Comparison of ENCODE assay signal across 18 mouse cellular contexts in the genomic region with DNA sequence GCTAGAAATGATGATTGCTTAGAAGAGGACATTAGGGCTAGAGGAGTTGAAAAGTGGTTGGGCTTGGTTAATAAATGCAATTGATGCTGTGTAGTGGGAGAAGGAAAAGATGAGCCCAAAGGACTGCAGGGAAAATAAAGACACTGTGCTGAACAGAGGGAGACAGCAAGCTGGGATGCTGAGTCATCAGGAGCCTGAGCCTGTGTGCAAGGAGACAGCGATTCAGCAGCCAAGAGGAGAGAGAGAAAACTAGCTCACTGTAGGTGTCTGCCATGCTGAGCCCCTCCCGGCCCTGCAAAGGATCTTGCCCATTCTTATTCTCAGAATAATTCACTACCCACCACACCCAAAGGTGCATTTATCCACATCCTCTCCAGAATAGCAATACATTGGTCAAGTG.
DNase-seq lines count a peak whose midpoint lies in the region; ATAC-seq and TF ChIP-seq lines count a peak whose summit lies in the region.
"Had no signal": no experiment of that assay in that cellular context is flagged by ENCODE, and none has a peak within 500 bp of the region (broad histone marks: within the 10 kb centered on the region; RNA-seq: fewer than 3 reads in every experiment).

No protein-coding gene starts in this region.

- H3K27me3 ChIP-seq in lung, embryonic 14.5 days (ENCODE audit: insufficient read depth, low read length) = no peaks in the 10 kb centered on the region
- H3K27me3 ChIP-seq: midbrain, embryonic 13.5 days had no signal

- TF ChIP-seq CTCF in lung, embryonic 14.5 days (IDR thresholded peaks at IDR 0.05; ENCODE audit: low read depth) = no peak
- no peak for TF ChIP-seq CTCF in brain, embryonic 14.5 days (IDR thresholded peaks at IDR 0.05; ENCODE audit: borderline replicate concordance, extremely low read depth, insufficient read depth, insufficient read length)

- no peak overlapping the region for H3K4me3 ChIP-seq in lung, embryonic 14.5 days (ENCODE audit: low read depth, low read length)
- H3K4me3 ChIP-seq: heart, embryonic 10.5 days; midbrain, embryonic 13.5 days had no signal

- no peak overlapping the region for H3K9ac ChIP-seq in lung, embryonic 14.5 days
- H3K9ac ChIP-seq: midbrain, embryonic 13.5 days had no signal

- no peaks in the 10 kb centered on the region for H3K9me3 ChIP-seq in lung, embryonic 14.5 days (ENCODE audit: low read depth, low read length)
- H3K9me3 ChIP-seq: heart, embryonic 10.5 days; midbrain, embryonic 13.5 days had no signal

- no peaks in the 10 kb centered on the region for H3K4me1 ChIP-seq in lung, embryonic 14.5 days (ENCODE audit: insufficient read depth)

- no peak overlapping the region for H3K27ac ChIP-seq in lung, embryonic 14.5 days (ENCODE audit: low read depth)
- H3K27ac ChIP-seq: heart, embryonic 10.5 days; midbrain, embryonic 13.5 days had no signal

- 74% methylated on average over 2 of the region's 2 CpGs for WGBS in lung, embryonic 14.5 days

- no peak overlapping the region for H3K4me2 ChIP-seq in lung, embryonic 14.5 days
- H3K4me2 ChIP-seq: midbrain, embryonic 13.5 days had no signal

- ATAC-seq in frontal cortex, adult (ENCODE audit: low TSS enrichment) = peak; percentile 94
- ATAC-seq in lung, embryonic 14.5 days (ENCODE audit: insufficient read depth) = no peak
- ATAC-seq: activated CD4-positive, CD25-positive, alpha-beta regulatory T cell, adult 4 months; hindbrain, embryonic 16.5 days; midbrain, embryonic 13.5 days had no signal

- no peak for DNase-seq in frontal cortex, postnatal 14 days (ENCODE audit: low spot score in 2 of 2)
- peak; percentile 6 for DNase-seq in lung, embryonic 14.5 days
- DNase-seq in lung, postnatal 36 days = no peak
- peak; percentile 42 for DNase-seq in brain, embryonic 14.5 days (ENCODE audit: low read depth)
- peak; percentile 36 to 48 for DNase-seq in right cerebral cortex, postnatal 36 days (ENCODE audit: low spot score in 2 of 2)
- no peak for DNase-seq in kidney, adult 11 months
- DNase-seq: cerebellum, adult 9-11 months; gastrocnemius, postnatal 36 days; heart, postnatal 14 days; kidney, adult 8-10 months; liver; lung, adult 2 months; thymus, adult 18-20 months had no signal

- no peaks in the 10 kb centered on the region for H3K36me3 ChIP-seq in lung, embryonic 14.5 days (ENCODE audit: insufficient read depth)
- H3K36me3 ChIP-seq: heart, embryonic 10.5 days; midbrain, embryonic 13.5 days had no signal

- TF ChIP-seq POLR2A in brain, embryonic 14.5 days (IDR thresholded peaks at IDR 0.05; ENCODE audit: borderline replicate concordance, extremely low read depth, insufficient read depth, insufficient read length, poor library complexity, severe bottlenecking) = no peak

Comparison
In these comparisons a context has a peak if more than half of its experiments do, and no peak if none do; other contexts are left out.
1. DNase-seq: peak in lung, embryonic 14.5 days (single experiment), brain, embryonic 14.5 days (single experiment) and right cerebral cortex, postnatal 36 days (2 of 2); none in frontal cortex, postnatal 14 days (0 of 2), lung, postnatal 36 days (single experiment) and kidney, adult 11 months (single experiment).